Mouse (Mus musculus) liver, adult 2 months (tissue): ENCODE measurements around the gene Gm20388.

Source experiments
- CTCF ChIP-seq: fragments of 200-500 bp; IDR thresholded peaks from 2 replicates; pipeline ENCODE4 v1.5.1; 2011; ENCODE audit warnings: low read depth, low read length, control low read depth
- POLR2A ChIP-seq: fragments of 200-500 bp; IDR thresholded peaks from 2 replicates; pipeline ENCODE4 v1.6.1; 2011; ENCODE audit warnings: low read length, control low read depth; ENCODE audit not compliant: insufficient read depth; ENCODE audit errors: extremely low read depth

- peak; percentile 68 for TF ChIP-seq CTCF
- TF ChIP-seq POLR2A: no peak
These were observed 3016.1 kb downstream of the Gm20388 start for GRCm38 (mm10) chr8:122926782-122927181.
